Comparison of ENCODE assay signal across 9 mouse cellular contexts in genomic region chr2:25183336-25183735, GRCm38 (mm10). TPM values are rescaled to one million over a fixed set of nuclear protein-coding genes. Genes with fewer than 3 reads are reported as not detected.
DNase-seq lines count a peak whose midpoint lies in the region; ATAC-seq and TF ChIP-seq lines count a peak whose summit lies in the region.
"Had no signal": no experiment of that assay in that cellular context is flagged by ENCODE, and none has a peak within 500 bp of the region (broad histone marks: within the 10 kb centered on the region; RNA-seq: fewer than 3 reads in every experiment).

No protein-coding gene starts in this region.

- 65% methylated on average over 2 of the region's 2 CpGs for WGBS in limb, embryonic 13.5 days

- DNase-seq in gastrocnemius, adult 2 months, result peak; percentile 12
- no peak for DNase-seq in gastrocnemius, postnatal 4 days (ENCODE audit: low spot score in 2 of 2)
- DNase-seq in thymus, postnatal 25 days, result peak; percentile 46
- no peak for DNase-seq in left cerebral cortex, adult 8-10 months (ENCODE audit: low spot score in 2 of 2)
- no peak for DNase-seq in right cerebral cortex, postnatal 14 days

- no peak for TF ChIP-seq CTCF in gastrocnemius, adult 2 months (IDR thresholded peaks at IDR 0.05)

- intact Hi-C loops in gastrocnemius, adult 2 months (cut with DNase I), result no loop called here

- H3K9ac ChIP-seq in limb, embryonic 13.5 days, result no peak overlapping the region

- H3K27me3 ChIP-seq in megakaryocyte, embryonic 14.5 days (replicated peaks), result peaks cover 46% of the 10 kb centered on the region
- H3K27me3 ChIP-seq in limb, embryonic 13.5 days, result peaks cover 74% of the 10 kb centered on the region

- H3K9me3 ChIP-seq in megakaryocyte, embryonic 14.5 days, result no peaks in the 10 kb centered on the region
- H3K9me3 ChIP-seq in limb, embryonic 13.5 days, result no peaks in the 10 kb centered on the region

- H3K27ac ChIP-seq in gastrocnemius, adult 2 months, result peak overlapping the region; percentile 86
- H3K27ac ChIP-seq in limb, embryonic 13.5 days, result no peak overlapping the region

- peaks cover 14% of the 10 kb centered on the region for H3K36me3 ChIP-seq in megakaryocyte, embryonic 14.5 days (replicated peaks; ENCODE audit: low read length)
- no peaks in the 10 kb centered on the region for H3K36me3 ChIP-seq in limb, embryonic 13.5 days

- peak overlapping the region; percentile 81 for H3K4me3 ChIP-seq in gastrocnemius, adult 2 months
- H3K4me3 ChIP-seq in megakaryocyte, embryonic 14.5 days (replicated peaks), result peak overlapping the region; percentile 56
- H3K4me3 ChIP-seq in limb, embryonic 13.5 days, result no peak overlapping the region

- peak overlapping the region; percentile 86 for H3K4me2 ChIP-seq in limb, embryonic 13.5 days (replicated peaks)

- H3K4me1 ChIP-seq in megakaryocyte, embryonic 14.5 days, result peaks cover 84% of the 10 kb centered on the region
- peaks cover 43% of the 10 kb centered on the region for H3K4me1 ChIP-seq in limb, embryonic 13.5 days

- ATAC-seq in megakaryocyte, adult 5-6 weeks (ENCODE audit: poor library complexity, severe bottlenecking), result no peak
- no peak for ATAC-seq in limb, embryonic 13.5 days (ENCODE audit: low FRiP score, low read depth)

RNA-seq across cellular contexts. Expression of gene Nrarp, which starts 2.8 kb away (rescaled TPM):
- total RNA-seq in gastrocnemius, adult 2 months (2021), result 1 to 10 TPM; 4.0 to 5.2 TPM
- 10 to 100 TPM; 20.8 to 22.5 TPM for total RNA-seq in gastrocnemius, postnatal 4 days (2021)
- polyA plus RNA-seq in megakaryocyte, embryonic 14.5 days (2012; ENCODE audit: insufficient read depth, low replicate concordance), result 7.9 and 8.1 TPM in 2 replicates
- 1.1 TPM in 1 of 2 replicates, not detected in the other for total RNA-seq in megakaryocyte, adult 5-6 weeks (2015)
- total RNA-seq in megakaryocyte, adult 5-6 weeks (2017), result 0.22 and 0.28 TPM in 2 replicates
- 12.6 and 15.3 TPM in 2 replicates for polyA plus RNA-seq in limb, embryonic 13.5 days (2015; fragmentation: Nextera tagmentation; extraction: Ambion mirVana)
- total RNA-seq in left cerebral cortex, adult 8-10 months (2022), result 10 to 100 TPM; 20.5 to 27.9 (median 23.4) TPM

RNA-seq across cellular contexts. Expression of gene Tor4a, which starts 13.3 kb away (rescaled TPM):
- 1 to 10 TPM in 1 of 2 experiments, under 1 TPM in 1; 0.59 to 1.0 TPM for total RNA-seq in gastrocnemius, adult 2 months (2021)
- 1 to 10 TPM; 2.7 to 2.9 TPM for total RNA-seq in gastrocnemius, postnatal 4 days (2021)
- 10.3 and 14.6 TPM in 2 replicates for polyA plus RNA-seq in megakaryocyte, embryonic 14.5 days (2012; ENCODE audit: insufficient read depth, low replicate concordance)
- total RNA-seq in megakaryocyte, adult 5-6 weeks (2015), result 17.4 and 19.7 TPM in 2 replicates
- 25.1 and 29.6 TPM in 2 replicates for total RNA-seq in megakaryocyte, adult 5-6 weeks (2017)
- polyA plus RNA-seq in limb, embryonic 13.5 days (2015; fragmentation: Nextera tagmentation; extraction: Ambion mirVana), result 4.1 and 4.8 TPM in 2 replicates
- total RNA-seq in left cerebral cortex, adult 8-10 months (2022), result 1 to 10 TPM; 2.2 to 3.4 (median 2.5) TPM

RNA-seq across cellular contexts. Expression of gene Nelfb, which starts 28.0 kb away (rescaled TPM):
- total RNA-seq in gastrocnemius, adult 2 months (2021), result 10 to 100 TPM; 22.3 to 23.1 TPM
- 10 to 100 TPM; 43.4 to 47.7 TPM for total RNA-seq in gastrocnemius, postnatal 4 days (2021)
- 22.9 and 24.0 TPM in 2 replicates for polyA plus RNA-seq in megakaryocyte, embryonic 14.5 days (2012; ENCODE audit: insufficient read depth, low replicate concordance)
- 21.4 and 23.8 TPM in 2 replicates for total RNA-seq in megakaryocyte, adult 5-6 weeks (2015)
- total RNA-seq in megakaryocyte, adult 5-6 weeks (2017), result 30.1 and 36.5 TPM in 2 replicates
- polyA plus RNA-seq in limb, embryonic 13.5 days (2015; fragmentation: Nextera tagmentation; extraction: Ambion mirVana), result 122 and 124 TPM in 2 replicates
- 10 to 100 TPM; 58.4 to 64.2 (median 59.4) TPM for total RNA-seq in left cerebral cortex, adult 8-10 months (2022)

RNA-seq across cellular contexts. Expression of gene Stpg3, which starts 31.1 kb away (rescaled TPM):
- total RNA-seq in gastrocnemius, adult 2 months (2021), result not detected
- not detected for total RNA-seq in gastrocnemius, postnatal 4 days (2021)
- 0.08 and 1.5 TPM in 2 replicates for polyA plus RNA-seq in megakaryocyte, embryonic 14.5 days (2012; ENCODE audit: insufficient read depth, low replicate concordance)
- total RNA-seq in megakaryocyte, adult 5-6 weeks (2015), result not detected in 2 replicates
- not detected in 2 replicates for total RNA-seq in megakaryocyte, adult 5-6 weeks (2017)
- 0.11 TPM in 1 of 2 replicates, not detected in the other for polyA plus RNA-seq in limb, embryonic 13.5 days (2015; fragmentation: Nextera tagmentation; extraction: Ambion mirVana)
- total RNA-seq in left cerebral cortex, adult 8-10 months (2022), result under 1 TPM in 3 of 4 experiments, not detected in 1; 0.23 to 0.82 (median 0.30) TPM

RNA-seq across cellular contexts. Expression of gene Fam166a, which starts 35.2 kb away (rescaled TPM):
- not detected for total RNA-seq in gastrocnemius, adult 2 months (2021)
- under 1 TPM in 1 of 2 experiments, not detected in 1; 0.25 TPM for total RNA-seq in gastrocnemius, postnatal 4 days (2021)
- polyA plus RNA-seq in megakaryocyte, embryonic 14.5 days (2012; ENCODE audit: insufficient read depth, low replicate concordance), result not detected in 2 replicates
- 0.20 and 0.57 TPM in 2 replicates for total RNA-seq in megakaryocyte, adult 5-6 weeks (2015)
- total RNA-seq in megakaryocyte, adult 5-6 weeks (2017), result not detected in 2 replicates
- not detected in 2 replicates for polyA plus RNA-seq in limb, embryonic 13.5 days (2015; fragmentation: Nextera tagmentation; extraction: Ambion mirVana)
- 1 to 10 TPM in 1 of 4 experiments, not detected in 3; 1.4 TPM for total RNA-seq in left cerebral cortex, adult 8-10 months (2022)
- total RNA-seq: layer of hippocampus, adult 8-10 months had no signal

Comparison
In these comparisons a context has a peak if more than half of its experiments do, and no peak if none do; other contexts are left out.
1. DNase-seq: peak in gastrocnemius, adult 2 months (single experiment) and thymus, postnatal 25 days (single experiment); none in gastrocnemius, postnatal 4 days (0 of 2), left cerebral cortex, adult 8-10 months (0 of 2) and right cerebral cortex, postnatal 14 days (single experiment).
2. RNA of gene Tor4a, which starts 13.3 kb away (total RNA-seq): 17.4 to 29.6 TPM in megakaryocyte, adult 5-6 weeks; 2.7 to 2.9 TPM in gastrocnemius, postnatal 4 days, 2.2 to 3.4 TPM in left cerebral cortex, adult 8-10 months and 0.59 to 1.0 TPM in gastrocnemius, adult 2 months; every median in the first group is over 4 times any median in the second.